Mouse (Mus musculus) left cerebral cortex, postnatal 10 days (tissue): ENCODE results near the gene Zfp68. TPM values are rescaled to one million over a fixed set of nuclear protein-coding genes. Genes with fewer than 3 reads are reported as not detected.

Experiments used
- microRNA-seq: library from miRNA; unstranded; fragments of <30 nt; microRNA quantifications from one replicate; pipeline ENCODE4 v1.2.0, GENCODE M21; 2022
- total RNA-seq, 2 experiments: library from RNA; stranded (reverse); gene quantifications; 2 replicates each; pipeline ENCODE4 v1.2.3; 2021

Gene Zfp68
- total RNA-seq, 2 experiments from 2014 or later: 27.0 to 27.2 TPM

Small RNAs within 50 kb of the gene (microRNA-seq; reads per million reads assigned to microRNA genes)
- gene Gm24082: not detected

Other genes with a start within 250 kb of the Zfp68 start
- gene Zfp157, start 178.3 kb downstream of the Zfp68 start, total RNA-seq: 10 to 100 TPM; 25.5 to 27.1 TPM
- not detected for gene 1700123K08Rik, start 55.0 kb downstream of the Zfp68 start, total RNA-seq
- gene A430033K04Rik, start 3.1 kb upstream of the Zfp68 start, total RNA-seq: 10 to 100 TPM; 12.1 to 12.6 TPM
- gene Fam20c, start 134.8 kb upstream of the Zfp68 start, total RNA-seq: 10 to 100 TPM; 49.0 to 49.2 TPM
- not detected for gene Gm5294, start 200.3 kb upstream of the Zfp68 start, total RNA-seq